Mouse (Mus musculus): ENCODE measurements around the gene Lima1.
A peak's percentile ranks its signal among the peaks of the same experiment; 100 is the strongest.
"Not testable (repeated sequence)": the region's sequence is repeated elsewhere in the genome, so short reads cannot be mapped to it uniquely, and the experiment has no call there.

Lima1 gene

GRCm38 (mm10) chr15:99875334-99875869, at the start of gene Lima1:
Gene Lima1, minus strand, starts transcription at chr15:99875456.
- peak; percentile 69 for DNase-seq (ENCODE audit: low spot score)

GRCm38 (mm10) chr15:99919601-99920158, 44.4 kb upstream of the Lima1 start:
- DNase-seq (ENCODE audit: low spot score): no peak

GRCm38 (mm10) chr15:99917264-99917663, 42.0 kb upstream of the Lima1 start:
- DNase-seq (ENCODE audit: low spot score): no peak

- no peak for DNase-seq (ENCODE audit: low spot score)
Measured at GRCm38 (mm10) chr15:99914613-99915012, 39.4 kb upstream of the Lima1 start.

GRCm38 (mm10) chr15:99911785-99912184, 36.5 kb upstream of the Lima1 start:
- DNase-seq (ENCODE audit: low spot score): no peak

GRCm38 (mm10) chr15:99909339-99909996, 34.2 kb upstream of the Lima1 start:
- DNase-seq (ENCODE audit: low spot score): not testable (repeated sequence)

GRCm38 (mm10) chr15:99907514-99907913, 32.3 kb upstream of the Lima1 start:
- no peak for DNase-seq (ENCODE audit: low spot score)

- DNase-seq (ENCODE audit: low spot score): no peak
Measured at GRCm38 (mm10) chr15:99907041-99907440, 31.8 kb upstream of the Lima1 start.

GRCm38 (mm10) chr15:99904841-99905240, 29.6 kb upstream of the Lima1 start:
- no peak for DNase-seq (ENCODE audit: low spot score)

- peak; percentile 45 for DNase-seq (ENCODE audit: low spot score)
Measured at GRCm38 (mm10) chr15:99904333-99904732, 29.1 kb upstream of the Lima1 start.

GRCm38 (mm10) chr15:99903227-99903626, 28.0 kb upstream of the Lima1 start:
- no peak for DNase-seq (ENCODE audit: low spot score)

- DNase-seq (ENCODE audit: low spot score): no peak
Measured at GRCm38 (mm10) chr15:99902786-99903185, 27.5 kb upstream of the Lima1 start.

GRCm38 (mm10) chr15:99896621-99897020, 21.4 kb upstream of the Lima1 start:
- DNase-seq (ENCODE audit: low spot score): no peak

GRCm38 (mm10) chr15:99891355-99891754, 16.1 kb upstream of the Lima1 start:
- no peak for DNase-seq (ENCODE audit: low spot score)

GRCm38 (mm10) chr15:99890412-99891236, 15.4 kb upstream of the Lima1 start:
- no peak for DNase-seq (ENCODE audit: low spot score)

- DNase-seq (ENCODE audit: low spot score): no peak
Measured at GRCm38 (mm10) chr15:99889275-99889874, 14.1 kb upstream of the Lima1 start.

GRCm38 (mm10) chr15:99887130-99887529, 11.9 kb upstream of the Lima1 start:
- DNase-seq (ENCODE audit: low spot score): not testable (repeated sequence)

GRCm38 (mm10) chr15:99884038-99884437, 8.8 kb upstream of the Lima1 start:
- no peak for DNase-seq (ENCODE audit: low spot score)

- no peak for DNase-seq (ENCODE audit: low spot score)
Measured at GRCm38 (mm10) chr15:99878541-99878940, 3.3 kb upstream of the Lima1 start.

GRCm38 (mm10) chr15:99874612-99875333, 483 bp downstream of the Lima1 start:
- no peak for DNase-seq (ENCODE audit: low spot score)

GRCm38 (mm10) chr15:99872543-99872942, 2.7 kb downstream of the Lima1 start:
- DNase-seq (ENCODE audit: low spot score): no peak

GRCm38 (mm10) chr15:99867654-99868053, 7.6 kb downstream of the Lima1 start:
- no peak for DNase-seq (ENCODE audit: low spot score)
